Mouse (Mus musculus) erythroid progenitor cell, adult 5-6 weeks (primary cell): ENCODE results near the gene Lyst. TPM values are rescaled to one million over a fixed set of nuclear protein-coding genes. Genes with fewer than 3 reads are reported as not detected.
A peak's percentile ranks its signal among the peaks of the same experiment; 100 is the strongest.
"Not testable (repeated sequence)": the region's sequence is repeated elsewhere in the genome, so short reads cannot be mapped to it uniquely, and the experiment has no call there.

ENCODE experiments used
- ATAC-seq: replicated peaks from 2 replicates; pipeline ENCODE4 v1.8.0; 2016; ENCODE audit warnings: moderate number of reproducible peaks, mild to moderate bottlenecking, moderate TSS enrichment, inconsistent platforms; ENCODE audit not compliant: poor library complexity, low FRiP score, severe bottlenecking
- total RNA-seq, 2 experiments: library from RNA; stranded (forward) in 1 of 2; stranded (reverse) in 1 of 2; fragments of 150-400 nt in 1 of 2; fragments of 186-747, 209-891 nt in 1 of 2; gene quantifications; 2 replicates each; pipeline versions ENCODE4 v1.2.3 to v1.2.4; 2015 to 2017; ENCODE audit warnings: low replicate concordance in 2 of 2

Gene Lyst
- total RNA-seq (2015; ENCODE audit: low replicate concordance): 24.1 and 28.1 TPM in 2 replicates
- total RNA-seq (2017; ENCODE audit: low replicate concordance): 18.1 and 37.9 TPM in 2 replicates

DNA sequence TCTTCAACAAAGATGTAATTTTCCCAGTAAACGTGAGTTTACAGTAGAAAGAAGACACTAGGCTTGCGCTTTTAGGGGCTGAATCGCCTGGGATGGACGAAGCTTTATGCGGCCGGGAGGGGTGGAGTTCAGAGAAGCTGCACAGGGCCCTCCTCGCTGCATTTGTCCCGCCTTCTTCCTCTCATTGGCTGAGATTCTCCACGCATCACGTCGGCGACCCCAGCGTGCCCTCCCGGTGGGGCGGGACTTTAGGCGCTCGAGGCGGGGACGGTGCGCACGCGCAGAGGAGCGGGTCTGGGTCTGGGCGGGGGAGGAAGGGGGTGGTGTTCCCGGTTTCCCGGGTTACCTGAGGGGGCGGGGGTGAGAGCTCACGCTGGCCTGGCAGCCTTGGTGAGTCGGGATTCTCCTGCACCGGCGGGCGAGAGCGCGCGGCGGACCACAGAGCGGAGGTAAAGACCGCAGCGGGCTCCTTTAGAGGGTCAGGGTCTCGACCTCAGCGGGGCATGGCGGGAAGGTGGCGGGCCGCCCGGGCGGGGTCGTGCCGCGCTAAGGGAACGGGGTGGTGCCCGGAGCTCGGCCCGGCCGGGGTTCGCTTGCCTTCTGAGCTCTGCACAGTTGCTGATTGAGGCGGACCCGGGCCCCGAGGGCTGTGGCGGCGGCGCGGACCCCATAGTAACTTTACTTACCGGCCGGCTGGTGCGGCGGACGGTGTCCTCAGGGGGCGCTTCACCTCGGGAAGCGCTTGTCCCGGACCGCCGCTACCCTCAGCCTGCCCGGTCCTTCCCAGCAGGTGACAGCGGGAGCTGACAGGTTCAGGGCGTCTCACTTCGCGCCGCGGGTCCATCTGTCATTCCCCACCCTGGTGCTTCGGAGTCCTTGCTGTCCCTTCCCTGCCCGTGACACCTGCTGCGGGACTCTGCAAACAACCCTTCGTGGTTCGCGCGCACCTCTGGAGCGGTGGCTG, at the start of gene Lyst:
Gene Lyst (plus strand): TSS at position 350 of the 964 bp plus-strand sequence.
- peak; percentile 100 for ATAC-seq

DNA sequence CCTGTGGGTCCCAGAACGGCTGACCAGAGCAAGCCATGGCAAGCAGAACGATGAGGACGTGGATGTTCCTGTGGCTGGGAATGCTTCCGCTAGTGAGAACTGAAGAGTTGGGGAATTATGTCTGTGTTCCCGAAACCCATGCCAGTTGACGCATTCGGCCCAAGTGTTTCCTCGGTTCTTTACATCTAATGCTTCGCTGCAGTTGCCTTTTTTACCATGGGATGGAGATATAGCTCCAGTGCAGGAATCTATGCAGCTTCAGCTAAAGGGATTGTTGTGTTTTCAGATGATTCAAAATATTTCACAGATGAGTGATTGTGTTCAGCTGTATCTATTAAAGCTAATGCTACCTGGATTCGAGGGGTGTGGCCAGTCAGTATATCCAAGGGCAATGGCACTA, 47.1 kb upstream of the Lyst start:
- not testable (repeated sequence) for ATAC-seq

DNA sequence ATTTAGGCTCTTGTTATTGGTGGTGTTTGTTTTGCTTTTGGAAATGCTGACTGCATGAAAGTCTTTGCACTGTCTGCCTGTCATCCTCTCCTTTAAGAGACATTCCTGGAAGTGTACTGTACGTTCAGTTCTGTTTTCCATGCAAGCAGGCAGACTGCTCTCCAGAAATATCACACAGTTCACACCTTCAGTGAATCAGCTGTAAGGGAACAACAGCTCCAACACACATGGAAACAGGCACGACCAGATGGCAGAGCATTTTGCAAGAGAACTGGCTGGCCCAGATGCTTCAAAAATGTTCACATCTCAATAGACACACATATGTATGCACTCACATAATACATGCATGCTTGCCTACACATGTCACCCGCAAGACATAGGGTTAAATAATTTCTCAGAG, 43.4 kb upstream of the Lyst start:
- ATAC-seq: no peak

DNA sequence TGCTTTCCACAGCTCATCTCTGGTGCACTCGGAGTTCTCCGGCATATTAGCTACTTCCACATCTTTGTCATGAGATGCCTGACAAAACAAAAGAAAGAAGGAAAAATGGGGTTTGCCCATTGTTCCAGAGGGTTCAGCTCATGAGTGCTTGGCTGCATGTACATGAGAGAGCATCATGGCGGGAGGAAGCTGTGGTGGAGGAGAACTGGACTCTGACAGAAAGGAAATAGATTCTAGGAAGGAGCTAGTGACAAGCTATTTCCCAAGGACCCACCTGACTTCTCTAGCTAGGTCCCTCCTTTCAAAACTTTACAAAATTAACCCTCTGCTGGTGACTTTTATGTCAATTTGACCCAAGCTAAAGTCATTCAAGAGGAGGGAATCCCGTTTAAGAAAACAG, 42.3 kb upstream of the Lyst start:
- no peak for ATAC-seq

DNA sequence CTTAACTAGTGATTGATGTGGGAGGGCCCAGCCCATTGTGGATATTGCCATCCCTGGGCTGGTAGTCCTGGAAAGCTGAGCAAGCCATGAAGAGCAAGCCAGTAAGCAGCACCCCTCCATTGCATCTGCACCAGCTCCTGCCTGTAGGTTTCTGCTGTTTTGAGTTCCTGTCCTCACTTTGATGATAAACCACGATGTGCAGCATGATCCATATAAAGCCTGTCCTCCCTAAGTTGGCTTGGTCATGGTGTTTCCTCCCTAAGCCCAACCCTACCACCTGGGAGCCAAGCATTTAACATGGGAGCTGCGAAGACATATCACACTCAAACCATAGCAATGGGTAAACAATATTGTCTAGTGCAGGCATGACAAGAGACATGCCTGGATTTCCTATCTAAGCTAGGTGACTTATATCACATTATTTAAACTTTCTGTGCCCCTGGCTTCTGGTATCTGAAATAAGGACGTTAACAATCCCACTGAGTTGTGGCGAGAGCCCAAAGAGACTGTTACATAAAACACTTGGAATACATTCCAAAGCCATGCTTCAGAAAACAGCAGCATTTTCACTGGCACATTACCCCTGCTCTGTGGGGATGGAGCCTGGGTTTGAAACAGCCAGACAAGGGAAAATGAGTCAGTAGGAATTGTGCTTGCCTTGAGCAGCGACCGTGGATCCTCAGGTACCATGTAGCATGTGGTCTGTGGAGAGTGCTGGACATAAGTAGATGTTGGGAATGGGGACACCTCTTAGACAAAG, 41.6 kb upstream of the Lyst start:
- ATAC-seq: no peak

DNA sequence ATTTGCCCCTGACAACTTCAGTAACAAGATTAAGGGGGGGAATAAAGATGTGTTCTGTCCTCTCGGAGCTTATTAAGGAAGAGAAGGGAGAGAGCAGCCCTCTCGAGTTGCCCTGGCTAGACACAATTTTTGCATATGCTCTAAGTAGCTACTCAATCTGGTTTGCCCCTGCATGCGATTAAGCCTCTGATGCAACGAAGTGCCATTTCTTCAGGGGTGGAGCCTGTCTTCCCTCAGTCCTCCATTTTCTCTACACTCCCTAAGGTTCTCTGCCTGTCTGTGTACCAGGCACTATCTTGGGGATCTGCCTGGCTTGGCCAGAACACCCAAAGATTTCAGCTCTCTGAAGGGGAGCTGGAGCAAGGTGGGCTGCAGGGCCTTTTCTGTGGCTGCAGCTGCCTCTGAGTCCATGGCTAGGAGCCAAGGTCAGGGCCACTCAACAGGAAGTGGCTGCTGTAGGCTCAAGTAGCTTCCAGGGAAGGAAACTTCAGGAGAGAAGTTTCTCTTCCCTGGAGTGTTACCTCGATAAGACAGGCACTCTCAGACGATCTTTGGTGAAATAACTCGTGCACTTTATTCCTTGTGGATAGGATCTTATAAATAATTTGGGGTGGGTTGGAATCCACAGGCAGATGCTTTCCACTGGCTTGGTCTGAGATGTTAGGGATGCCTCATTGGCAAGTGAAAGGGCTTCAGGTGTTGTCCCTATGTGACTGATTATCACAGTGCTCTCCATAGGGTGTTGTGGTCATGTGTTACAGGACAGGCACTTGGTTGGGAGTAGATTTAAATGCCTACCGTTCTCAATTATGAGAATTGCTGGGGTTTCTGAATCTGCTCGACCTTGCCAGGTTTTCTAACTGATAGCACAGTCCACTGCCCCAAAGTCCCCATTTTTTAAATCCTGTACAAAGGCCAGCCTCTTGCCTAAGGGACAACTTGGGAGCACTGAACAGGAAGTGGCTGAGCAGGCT, 40.2 kb upstream of the Lyst start:
- ATAC-seq: no peak

DNA sequence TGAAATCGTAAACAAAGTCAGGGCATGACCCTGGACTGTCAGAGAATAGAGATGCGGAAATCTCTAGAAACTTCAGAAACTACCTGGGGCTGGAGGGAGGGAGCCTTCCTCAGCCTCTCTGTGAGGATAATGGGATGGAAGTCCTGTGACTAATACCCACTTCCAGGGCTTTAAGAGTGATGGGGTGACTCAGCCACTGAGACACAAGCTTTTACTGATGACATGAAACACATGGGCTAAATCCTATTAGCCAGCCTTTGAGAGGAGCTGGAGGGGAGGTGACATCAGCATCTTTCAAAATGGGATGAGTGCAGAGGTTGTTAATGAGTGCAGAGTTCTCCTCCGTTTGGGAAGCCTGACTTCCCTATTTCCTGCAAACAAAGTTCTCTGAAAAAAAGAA, 38.2 kb upstream of the Lyst start:
- ATAC-seq: no peak

DNA sequence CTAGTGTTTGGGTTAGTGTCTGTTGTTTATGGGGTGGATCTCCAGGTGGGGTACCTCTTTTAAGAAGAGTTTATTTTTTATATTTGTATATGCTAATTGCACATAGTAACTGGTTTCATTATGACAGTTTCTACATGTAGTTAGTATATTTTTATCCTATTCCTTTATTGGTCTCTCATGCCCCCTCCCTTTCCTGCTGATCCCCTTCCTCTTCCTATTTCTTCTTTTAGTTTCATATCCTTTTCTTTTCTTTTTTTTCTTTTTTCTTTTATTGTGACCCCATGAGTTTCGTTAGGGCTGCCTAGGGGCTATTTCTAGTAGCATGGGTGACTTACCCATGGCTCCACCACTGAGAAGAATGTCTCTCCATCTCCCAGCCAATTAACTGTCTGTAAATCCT, 36.5 kb upstream of the Lyst start:
- no peak for ATAC-seq

DNA sequence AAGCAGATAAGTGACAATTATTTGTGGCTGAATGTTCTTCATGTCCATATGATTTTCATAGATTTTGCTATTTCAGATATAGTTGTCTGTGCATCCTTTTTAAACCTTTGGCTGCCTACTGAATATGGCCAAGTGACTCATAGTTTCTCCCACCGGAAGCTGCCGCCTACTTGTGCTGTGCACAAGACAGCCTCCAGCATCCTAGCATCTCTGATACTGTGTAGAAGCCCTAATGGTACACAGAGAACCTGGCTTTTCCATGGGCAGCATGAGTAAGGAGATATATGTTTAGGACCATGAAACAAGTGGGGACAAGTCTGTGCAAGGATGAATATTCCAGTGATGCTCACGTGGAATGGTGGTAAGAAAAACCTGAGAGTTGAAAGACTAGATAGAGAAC, 35.0 kb upstream of the Lyst start:
- no peak for ATAC-seq

DNA sequence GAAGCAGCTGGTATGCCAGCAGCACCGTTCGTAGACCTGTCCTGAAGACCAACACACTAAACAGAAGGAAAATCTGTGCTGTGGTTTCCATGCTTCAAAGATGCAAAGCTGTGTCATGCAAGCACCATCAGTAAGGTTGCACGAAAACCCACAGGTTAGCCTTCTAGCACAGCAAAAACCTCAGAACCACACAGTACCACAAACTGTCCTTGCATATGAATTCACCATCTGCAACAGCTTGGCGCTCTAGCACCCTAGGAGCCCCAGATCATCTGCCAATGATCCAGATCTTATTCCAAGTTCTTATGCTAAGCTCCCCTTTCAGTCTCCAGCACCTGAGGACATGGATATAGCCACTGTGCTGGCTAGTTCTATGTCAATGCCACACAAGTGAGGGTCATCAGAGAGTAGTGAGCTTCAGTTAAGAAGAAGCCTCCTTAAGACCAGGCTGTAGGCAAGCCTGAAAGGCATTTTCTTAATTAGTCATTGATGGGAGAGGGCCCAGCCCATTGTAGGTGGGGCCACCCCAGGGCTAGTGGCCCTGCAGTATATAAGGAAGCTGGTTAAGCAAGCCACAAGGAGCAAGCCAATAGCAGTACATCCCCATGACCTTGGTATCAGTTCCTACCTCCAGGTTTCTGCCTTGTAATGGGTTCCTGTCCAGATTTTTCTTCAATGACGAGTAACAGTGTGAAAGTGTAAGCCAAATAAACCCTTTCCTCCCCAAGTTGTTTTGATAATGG, 33.0 kb upstream of the Lyst start:
- ATAC-seq: no peak

DNA sequence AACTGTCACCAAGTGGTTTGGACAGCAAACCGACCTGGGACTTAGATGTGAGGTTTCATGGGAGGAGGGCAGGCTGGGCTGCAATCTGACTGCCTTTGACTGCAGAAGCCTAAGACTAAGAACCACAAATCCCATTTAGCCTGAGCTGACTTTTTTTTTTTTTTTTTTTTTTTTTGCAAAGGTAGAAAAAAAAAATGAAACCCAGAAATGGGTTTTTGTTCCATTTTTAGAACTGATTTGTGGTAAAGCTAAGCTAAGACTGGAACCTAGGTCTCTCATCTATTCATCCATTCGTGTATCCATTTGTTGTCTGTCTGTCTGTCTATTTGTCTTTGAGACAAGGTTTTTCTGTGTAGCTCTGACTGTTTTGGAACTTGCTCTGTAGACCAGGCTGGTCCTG, 31.9 kb upstream of the Lyst start:
- ATAC-seq: no peak

DNA sequence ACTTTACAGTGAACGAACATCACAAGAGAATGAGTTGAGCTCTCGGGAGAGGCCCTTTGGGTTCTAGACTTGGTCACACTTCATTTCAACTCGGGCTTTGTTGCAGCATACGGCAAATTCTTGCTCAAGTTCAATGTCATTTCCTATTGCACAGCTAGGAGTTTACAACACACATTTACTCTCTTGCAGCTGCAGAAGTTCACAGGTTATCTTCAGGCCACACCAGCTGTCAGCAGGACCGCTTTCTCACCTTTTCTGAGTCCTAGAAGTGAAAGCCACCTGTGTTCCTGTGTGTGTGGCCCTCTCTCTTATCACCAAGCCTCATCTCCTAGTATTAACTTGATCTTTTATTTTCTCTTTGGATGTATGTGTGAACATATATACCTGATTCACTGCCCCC, 31.3 kb upstream of the Lyst start:
- no peak for ATAC-seq

DNA sequence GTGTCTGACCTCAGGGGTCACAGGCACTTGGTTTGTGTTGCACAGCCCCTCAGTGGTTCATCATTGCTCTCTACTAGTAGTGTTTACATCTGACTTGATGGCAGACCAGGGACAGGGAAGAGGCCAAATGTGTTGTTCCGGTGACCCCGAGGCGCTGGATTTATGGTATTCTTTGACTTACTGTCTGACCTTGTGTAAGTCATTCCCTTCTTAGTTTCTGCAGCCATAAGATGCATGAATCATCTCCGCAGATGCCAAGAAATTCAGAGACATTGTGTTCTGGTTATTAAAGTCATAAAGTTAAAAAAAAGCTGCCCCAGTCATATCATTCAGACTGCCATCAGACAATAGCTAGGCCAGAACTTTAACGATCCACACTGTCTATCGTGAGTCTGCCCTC, 27.6 kb upstream of the Lyst start:
- no peak for ATAC-seq

DNA sequence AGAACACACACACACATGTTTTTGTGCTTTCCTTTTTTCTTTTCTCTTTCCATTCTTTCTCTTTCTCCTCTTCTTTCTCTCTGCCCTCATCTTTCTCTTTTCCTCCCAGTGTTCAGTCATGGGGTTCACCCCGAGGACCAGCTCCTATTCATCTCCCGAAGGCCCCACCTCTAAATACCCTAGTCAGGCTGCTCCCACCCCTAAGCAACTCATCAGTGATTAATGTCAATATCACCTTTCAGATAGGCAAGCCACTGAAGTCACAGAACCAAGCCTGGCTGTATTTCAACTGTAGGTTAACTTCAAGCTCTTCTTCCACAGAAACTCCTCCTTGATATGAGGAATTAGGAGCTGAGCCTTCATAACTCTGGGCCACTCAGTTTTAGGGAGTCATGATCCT, 26.1 kb upstream of the Lyst start:
- no peak for ATAC-seq

DNA sequence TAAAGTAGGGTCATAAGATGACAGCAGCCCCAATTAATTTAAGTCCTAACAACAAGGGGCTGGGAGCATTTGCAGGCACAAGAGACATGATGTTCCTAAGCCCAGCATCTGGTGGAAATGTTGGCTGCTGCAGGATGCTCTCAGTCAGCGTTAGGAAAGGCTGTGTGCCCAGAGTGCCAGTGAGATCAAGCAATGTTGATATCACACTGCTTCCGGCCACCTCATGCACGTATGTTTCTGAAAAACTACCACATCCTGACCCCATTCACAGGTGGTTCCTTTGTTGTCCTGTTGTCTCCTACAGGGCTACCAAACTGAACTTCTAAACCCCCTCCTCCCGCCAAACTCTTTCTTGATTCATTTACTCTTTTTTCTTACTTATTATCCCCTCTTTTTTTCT, 25.7 kb upstream of the Lyst start:
- ATAC-seq: no peak

DNA sequence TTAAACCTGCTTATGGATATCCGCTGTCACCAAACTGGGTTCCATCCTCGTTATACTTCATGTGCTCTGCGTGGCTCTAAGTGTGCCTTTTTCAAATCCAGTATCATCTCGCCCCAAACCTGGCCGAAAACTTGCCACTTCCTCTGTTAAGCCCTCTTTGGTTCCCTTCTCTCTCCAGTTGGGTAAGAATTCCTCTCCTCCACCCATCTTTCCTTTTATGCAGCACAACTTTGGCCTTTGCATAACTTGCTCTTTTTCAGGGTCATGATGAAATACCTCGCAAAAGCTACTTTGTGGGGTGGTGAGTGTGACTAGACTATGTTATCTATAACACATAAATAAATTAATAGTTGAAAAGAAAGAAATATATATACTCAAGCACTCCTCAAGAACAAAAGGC, 22.6 kb upstream of the Lyst start:
- no peak for ATAC-seq

DNA sequence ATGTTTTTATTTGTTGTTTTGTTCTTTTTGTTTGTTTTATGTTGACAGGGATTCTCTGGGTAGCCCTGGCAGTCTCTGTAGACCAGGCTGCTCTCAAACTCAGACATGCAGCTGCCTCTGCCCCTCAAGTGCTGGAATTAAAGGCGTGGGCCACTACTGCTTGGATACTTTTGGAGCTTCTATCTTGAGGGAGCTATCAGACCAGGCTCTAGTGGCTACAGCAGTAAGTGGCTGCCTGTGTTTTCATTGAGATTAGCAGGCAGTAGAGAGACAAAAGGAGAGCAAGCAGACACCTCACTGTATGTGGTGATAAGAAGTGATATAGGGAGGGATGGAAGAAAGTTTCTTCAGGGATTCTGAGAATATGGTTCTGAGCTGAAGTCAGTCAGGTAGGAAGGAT, 21.4 kb upstream of the Lyst start:
- ATAC-seq: no peak

DNA sequence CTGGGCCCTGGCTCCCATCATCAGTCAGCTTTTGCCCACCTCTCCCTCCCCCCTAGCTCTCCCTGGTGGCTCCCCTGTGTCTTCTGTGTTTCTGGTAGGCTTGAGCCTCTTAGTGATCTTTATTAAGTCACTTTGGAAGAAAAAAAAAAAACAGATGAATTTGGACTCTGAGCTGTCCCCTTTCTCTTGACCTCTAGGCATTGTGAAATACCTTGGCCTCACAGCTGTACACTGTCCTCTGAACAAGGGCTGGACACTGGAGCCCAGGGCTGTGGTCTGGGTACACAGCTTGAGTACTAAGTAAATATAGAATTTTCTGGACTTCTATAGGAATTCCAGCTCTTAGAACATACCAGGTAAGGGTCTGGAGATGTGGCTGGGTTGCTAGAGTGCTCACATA, 20.6 kb upstream of the Lyst start:
- no peak for ATAC-seq
